23 mouse cellular contexts compared by ENCODE assay signal in genomic region chr17:10901686-10902228, GRCm38 (mm10).
DNase-seq lines count a peak whose midpoint lies in the region; ATAC-seq and TF ChIP-seq lines count a peak whose summit lies in the region.
"Had no signal": no experiment of that assay in that cellular context is flagged by ENCODE, and none has a peak within 500 bp of the region (broad histone marks: within the 10 kb centered on the region; RNA-seq: fewer than 3 reads in every experiment).

No protein-coding gene starts in this region.

- H3K9ac ChIP-seq in kidney, embryonic 16.5 days (replicated peaks; ENCODE audit: low read length): no peak overlapping the region
- H3K9ac ChIP-seq in MEL (ENCODE audit: control insufficient read depth, low read depth, low read length, poor library complexity, severe bottlenecking): no peak overlapping the region; the same call in 1 of the 2 replicates
- H3K9ac ChIP-seq in forebrain, embryonic 12.5 days: no peak overlapping the region
- H3K9ac ChIP-seq: embryonic facial prominence, embryonic 12.5 days; embryonic facial prominence, embryonic 15.5 days; forebrain, embryonic 15.5 days; hindbrain, embryonic 12.5 days; hindbrain, embryonic 15.5 days had no signal

- H3K4me3 ChIP-seq in kidney, adult 2 months (ENCODE audit: insufficient read depth, low read depth, low read length): no peak overlapping the region
- H3K4me3 ChIP-seq in kidney, embryonic 16.5 days (ENCODE audit: low read length): no peak overlapping the region
- peak overlapping the region in 1 of 2 experiments; percentile 25; a peak in 2 of 4 replicates for H3K4me3 ChIP-seq in MEL (ENCODE audit: control insufficient read depth in 1 of 2, insufficient read depth in 1 of 2, low read depth in 2 of 2, low read length in 2 of 2)
- no peak overlapping the region for H3K4me3 ChIP-seq in forebrain, embryonic 12.5 days (replicated peaks)
- H3K4me3 ChIP-seq: embryonic facial prominence, embryonic 12.5 days; embryonic facial prominence, embryonic 15.5 days; forebrain, embryonic 15.5 days; hindbrain, embryonic 12.5 days; hindbrain, embryonic 15.5 days had no signal

- no peaks in the 10 kb centered on the region for H3K79me2 ChIP-seq in MEL (ENCODE audit: control insufficient read depth, insufficient read depth, low read length, poor library complexity)

- ATAC-seq in kidney, embryonic 16.5 days (ENCODE audit: low FRiP score, low TSS enrichment): no peak
- peak; percentile 73 for ATAC-seq in common myeloid progenitor, adult 5-6 weeks (replicated peaks; ENCODE audit: low read depth, poor library complexity, severe bottlenecking)
- ATAC-seq in forebrain, embryonic 12.5 days (ENCODE audit: low FRiP score): no peak
- ATAC-seq: activated CD4-positive, CD25-positive, alpha-beta regulatory T cell, adult 4 months; forebrain, embryonic 15.5 days had no signal

- TF ChIP-seq EP300 in MEL (IDR thresholded peaks at IDR 0.05; ENCODE audit: low read depth in 1 of 2, low read length in 2 of 2): peak; percentile 85 to 89

- TF ChIP-seq CTCF in kidney, adult 2 months (conservative IDR thresholded peaks at IDR 0.05; ENCODE audit: insufficient read depth, insufficient read length, low read depth, low read length): no peak
- TF ChIP-seq CTCF in MEL (IDR thresholded peaks at IDR 0.05 in 2 of 3, conservative IDR thresholded peaks at IDR 0.05 in 1 of 3; ENCODE audit: control insufficient read depth in 1 of 3, insufficient read depth in 1 of 3, low read depth in 2 of 3, low read length in 3 of 3, poor library complexity in 1 of 3, severe bottlenecking in 1 of 3): no peak

- H3K36me3 ChIP-seq in kidney, adult 2 months (ENCODE audit: control insufficient read depth, insufficient read depth, low read length): no peaks in the 10 kb centered on the region
- H3K36me3 ChIP-seq in kidney, embryonic 16.5 days (ENCODE audit: insufficient read depth, low read length): no peaks in the 10 kb centered on the region
- H3K36me3 ChIP-seq in MEL (ENCODE audit: control insufficient read depth in 1 of 2, insufficient read depth in 2 of 2, low read length in 2 of 2): peaks cover 0 to 15% of the 10 kb centered on the region in 2 experiments; a peak in 2 of 4 replicates
- no peaks in the 10 kb centered on the region for H3K36me3 ChIP-seq in forebrain, embryonic 12.5 days (replicated peaks)
- H3K36me3 ChIP-seq: embryonic facial prominence, embryonic 12.5 days; embryonic facial prominence, embryonic 15.5 days; forebrain, embryonic 15.5 days; G1E; hindbrain, embryonic 12.5 days; hindbrain, embryonic 15.5 days had no signal

- no peaks in the 10 kb centered on the region for H3K4me1 ChIP-seq in kidney, adult 2 months (ENCODE audit: control insufficient read depth, insufficient read depth, low read length)
- no peaks in the 10 kb centered on the region for H3K4me1 ChIP-seq in kidney, embryonic 16.5 days (ENCODE audit: insufficient read depth, low read length)
- peaks cover 0 to 6% of the 10 kb centered on the region in 2 experiments; a peak in 2 of 4 replicates for H3K4me1 ChIP-seq in MEL (ENCODE audit: control insufficient read depth in 1 of 2, insufficient read depth in 2 of 2, low read length in 2 of 2)
- no peaks in the 10 kb centered on the region for H3K4me1 ChIP-seq in forebrain, embryonic 12.5 days
- H3K4me1 ChIP-seq: embryonic facial prominence, embryonic 12.5 days; embryonic facial prominence, embryonic 15.5 days; forebrain, embryonic 15.5 days; hindbrain, embryonic 12.5 days; hindbrain, embryonic 15.5 days had no signal

- TF ChIP-seq RAD21 in MEL (IDR thresholded peaks at IDR 0.05; ENCODE audit: low read depth, low read length): no peak

- H3K9me3 ChIP-seq in kidney, embryonic 16.5 days (ENCODE audit: low read length): no peaks in the 10 kb centered on the region
- no peaks in the 10 kb centered on the region for H3K9me3 ChIP-seq in MEL (replicated peaks; ENCODE audit: insufficient read depth, low read length)
- no peaks in the 10 kb centered on the region for H3K9me3 ChIP-seq in forebrain, embryonic 12.5 days
- H3K9me3 ChIP-seq: embryonic facial prominence, embryonic 12.5 days; embryonic facial prominence, embryonic 15.5 days; forebrain, embryonic 15.5 days; G1E; hindbrain, embryonic 12.5 days; hindbrain, embryonic 15.5 days had no signal

- no peak for TF ChIP-seq POLR2A in kidney, adult 2 months (IDR thresholded peaks at IDR 0.05; ENCODE audit: low read depth, low read length)
- no peak for TF ChIP-seq POLR2A in MEL (IDR thresholded peaks at IDR 0.05; ENCODE audit: control insufficient read depth in 1 of 2, insufficient read depth in 1 of 2, low read depth in 1 of 2, low read length in 2 of 2, poor library complexity in 1 of 2)

- WGBS in kidney, adult 2 months: 80% methylated on average over 3 of the region's 3 CpGs
- 80% methylated on average over 3 of the region's 3 CpGs for WGBS in kidney, embryonic 16.5 days
- 87% methylated on average over 3 of the region's 3 CpGs for whole genome bisulfite sequencing in forebrain, embryonic 12.5 days

- no peaks in the 10 kb centered on the region for H3K27me3 ChIP-seq in kidney, adult 2 months (replicated peaks; ENCODE audit: control insufficient read depth, insufficient read depth, low read length)
- no peaks in the 10 kb centered on the region for H3K27me3 ChIP-seq in kidney, embryonic 16.5 days (ENCODE audit: insufficient read depth, low read length)
- no peaks in the 10 kb centered on the region for H3K27me3 ChIP-seq in MEL (ENCODE audit: control insufficient read depth in 1 of 2, insufficient read depth in 2 of 2, low read length in 2 of 2)
- no peaks in the 10 kb centered on the region for H3K27me3 ChIP-seq in forebrain, embryonic 12.5 days
- H3K27me3 ChIP-seq: CH12.LX; embryonic facial prominence, embryonic 12.5 days; embryonic facial prominence, embryonic 15.5 days; forebrain, embryonic 15.5 days; hindbrain, embryonic 12.5 days; hindbrain, embryonic 15.5 days had no signal

- H3K27ac ChIP-seq in kidney, adult 2 months (ENCODE audit: insufficient read depth, low read depth, low read length): no peak overlapping the region
- H3K27ac ChIP-seq in kidney, embryonic 16.5 days (ENCODE audit: low read length): no peak overlapping the region
- peak overlapping the region; percentile 60 for H3K27ac ChIP-seq in MEL (ENCODE audit: control insufficient read depth, low read depth, low read length)
- H3K27ac ChIP-seq in forebrain, embryonic 12.5 days: no peak overlapping the region
- H3K27ac ChIP-seq: embryonic facial prominence, embryonic 12.5 days; embryonic facial prominence, embryonic 15.5 days; forebrain, embryonic 15.5 days; hindbrain, embryonic 12.5 days; hindbrain, embryonic 15.5 days had no signal

- peak; percentile 2 for DNase-seq in kidney, adult 2 months
- DNase-seq in MEL (ENCODE audit: low read depth, low spot score): peak; percentile 83
- no peak for DNase-seq in lung, postnatal 25 days (ENCODE audit: low spot score)
- DNase-seq: adrenal gland, adult 8-10 months; adrenal gland, postnatal 25 days; B cell, adult 2 months; cerebellum, adult 18-20 months; cerebellum, adult 9-10 months; cerebellum, postnatal 14 days; gastrocnemius, postnatal 14 days; heart, adult 11 months had no signal

- no peak overlapping the region for H3K4me2 ChIP-seq in kidney, embryonic 16.5 days (replicated peaks; ENCODE audit: low read depth, low read length)
- H3K4me2 ChIP-seq in forebrain, embryonic 12.5 days: no peak overlapping the region
- H3K4me2 ChIP-seq: embryonic facial prominence, embryonic 12.5 days; embryonic facial prominence, embryonic 15.5 days; forebrain, embryonic 15.5 days; heart, embryonic 11.5 days; hindbrain, embryonic 12.5 days; hindbrain, embryonic 15.5 days had no signal

TF ChIP-seq in MEL, 35 proteins besides CTCF, POLR2A, EP300 and RAD21 (continues in another document):
- TF ChIP-seq ELF1 (IDR thresholded peaks at IDR 0.05; ENCODE audit: low read depth, low read length) (no peak), SMC3 (IDR thresholded peaks at IDR 0.05; ENCODE audit: low read depth, low read length) (no peak), ZNF384 (IDR thresholded peaks at IDR 0.05; ENCODE audit: low read depth, low read length) (no peak), MAX (IDR thresholded peaks at IDR 0.05; ENCODE audit: low read length) (no peak), BHLHE40 (IDR thresholded peaks at IDR 0.05; ENCODE audit: borderline replicate concordance, low read depth, low read length) (no peak), USF2 (IDR thresholded peaks at IDR 0.05; ENCODE audit: borderline replicate concordance in 1 of 2, insufficient read depth in 1 of 2, low read depth in 1 of 2, low read length in 2 of 2) (no peak), CHD2 (IDR thresholded peaks at IDR 0.05; ENCODE audit: low read length) (no peak), UBTF (IDR thresholded peaks at IDR 0.05; ENCODE audit: borderline replicate concordance, insufficient read depth, low read depth, low read length) (no peak), SIN3A (IDR thresholded peaks at IDR 0.05; ENCODE audit: low read length) (no peak), GATA1 (IDR thresholded peaks at IDR 0.05; ENCODE audit: low read depth, low read length) (peak; percentile 97), MYB (IDR thresholded peaks at IDR 0.05; ENCODE audit: low read depth, low read length) (no peak), HCFC1 (IDR thresholded peaks at IDR 0.05; ENCODE audit: low read depth, low read length) (no peak), MAZ (IDR thresholded peaks at IDR 0.05; ENCODE audit: low read depth, low read length) (no peak), POLR2AphosphoS2 (IDR thresholded peaks at IDR 0.05; ENCODE audit: low read length) (no peak), JUND (IDR thresholded peaks at IDR 0.05; ENCODE audit: low read depth, low read length) (no peak), ZKSCAN1 (IDR thresholded peaks at IDR 0.05; ENCODE audit: low read depth, low read length) (no peak), TAL1 (IDR thresholded peaks at IDR 0.05; ENCODE audit: low read length) (peak; percentile 59), KAT2A (conservative IDR thresholded peaks at IDR 0.05; ENCODE audit: low read depth, low read length) (no peak), ETS1 (IDR thresholded peaks at IDR 0.05; ENCODE audit: low read depth, low read length) (peak; percentile 81), MAFK (IDR thresholded peaks at IDR 0.05; ENCODE audit: borderline replicate concordance, low read depth, low read length) (peak; percentile 39; the same call in 1 of the 2 replicates), ZMIZ1 (IDR thresholded peaks at IDR 0.05; ENCODE audit: low read depth, low read length) (no peak), MYC (IDR thresholded peaks at IDR 0.05; ENCODE audit: low read depth, low read length) (no peak), GABPA (IDR thresholded peaks at IDR 0.05; ENCODE audit: low read depth, low read length) (peak; percentile 42; the same call in 1 of the 2 replicates), RCOR1 (IDR thresholded peaks at IDR 0.05; ENCODE audit: low read depth, low read length) (peak; percentile 52; the same call in 1 of the 2 replicates), MEF2A (IDR thresholded peaks at IDR 0.05; ENCODE audit: extremely low read depth, insufficient replicate concordance, low read depth, low read length, poor library complexity, severe bottlenecking) (peak; percentile 55; the same call in 1 of the 2 replicates), CHD1 (IDR thresholded peaks at IDR 0.05; ENCODE audit: low read depth, low read length) (no peak)
